Mouse (Mus musculus) liver, adult 2 months (tissue): Measurements from ENCODE around the gene Ak5. TPM values are rescaled to one million over a fixed set of nuclear protein-coding genes. Genes with fewer than 3 reads are reported as not detected.
"Not testable (repeated sequence)": the region's sequence is repeated elsewhere in the genome, so short reads cannot be mapped to it uniquely, and the experiment has no call there.

Experiments used
- DNase-seq: peaks from one replicate; pipeline ENCODE4 v3.0.0-alpha.2; 2011; ENCODE audit warnings: low read depth, low spot score; ENCODE audit errors: extremely low read depth
- H3K27ac ChIP-seq: fragments of 200-500 bp; replicated peaks from 2 replicates; pipeline ENCODE4 v1.5.1; 2012; ENCODE audit warnings: low read depth, mild to moderate bottlenecking, control low read depth, inconsistent platforms, low read length; ENCODE audit not compliant: insufficient read depth
- H3K27me3 ChIP-seq: fragments of 200-500 bp; 2 replicates; pipeline ENCODE4 v1.6.1; 2012; ENCODE audit warnings: mild to moderate bottlenecking, moderate library complexity, low read length, inconsistent platforms; ENCODE audit not compliant: control insufficient read depth, insufficient read depth
- H3K36me3 ChIP-seq: fragments of 200-500 bp; 2 replicates; pipeline ENCODE4 v1.6.1; 2012; ENCODE audit warnings: low read length, inconsistent platforms; ENCODE audit not compliant: control insufficient read depth, insufficient read depth
- H3K4me1 ChIP-seq: fragments of 200-500 bp; 2 replicates; pipeline ENCODE4 v1.6.1; 2011; ENCODE audit warnings: low read length; ENCODE audit not compliant: control insufficient read depth, insufficient read depth
- H3K4me3 ChIP-seq: fragments of 200-500 bp; 2 replicates; pipeline ENCODE4 v1.5.1; 2011; ENCODE audit warnings: low read depth, mild to moderate bottlenecking, control low read depth, low read length, moderate library complexity; ENCODE audit not compliant: insufficient read depth
- H3K79me2 ChIP-seq: fragments of 200-500 bp; 2 replicates; pipeline ENCODE4 v1.6.1; 2012; ENCODE audit warnings: inconsistent platforms, mild to moderate bottlenecking, low read length, moderate library complexity; ENCODE audit not compliant: control insufficient read depth, insufficient read depth
- H3K9ac ChIP-seq: fragments of 200-500 bp; 2 replicates; pipeline ENCODE4 v1.6.1; 2012; ENCODE audit warnings: low read depth, mild to moderate bottlenecking, control low read depth, inconsistent platforms, low read length
- CTCF ChIP-seq: fragments of 200-500 bp; IDR thresholded peaks from 2 replicates; pipeline ENCODE4 v1.5.1; 2011; ENCODE audit warnings: low read depth, low read length, control low read depth
- POLR2A ChIP-seq: fragments of 200-500 bp; IDR thresholded peaks from 2 replicates; pipeline ENCODE4 v1.6.1; 2011; ENCODE audit warnings: low read length, control low read depth; ENCODE audit not compliant: insufficient read depth; ENCODE audit errors: extremely low read depth
- WGBS: fragments of 180-500 bp; shearing (Covaris S2); methylation state at CpG from one replicate; pipeline ENCODE4 v1.1.7; 2018; 5-methylcytosine and 5-hydroxymethylcytosine counted together
- polyA plus RNA-seq: library from polyadenylated mRNA; depleted of rRNA; stranded (reverse); fragments of >200 nt; gene quantifications from 2 replicates; pipeline ENCODE4 v1.2.3, GENCODE M21; 2012
- total RNA-seq: library from RNA; depleted of rRNA; stranded (reverse); fragments of >200 nt; gene quantifications from 2 replicates; pipeline ENCODE4 v1.2.3, GENCODE M21; 2014

Ak5 gene
- total and polyA plus RNA-seq, 2 experiments = not detected

DNA sequence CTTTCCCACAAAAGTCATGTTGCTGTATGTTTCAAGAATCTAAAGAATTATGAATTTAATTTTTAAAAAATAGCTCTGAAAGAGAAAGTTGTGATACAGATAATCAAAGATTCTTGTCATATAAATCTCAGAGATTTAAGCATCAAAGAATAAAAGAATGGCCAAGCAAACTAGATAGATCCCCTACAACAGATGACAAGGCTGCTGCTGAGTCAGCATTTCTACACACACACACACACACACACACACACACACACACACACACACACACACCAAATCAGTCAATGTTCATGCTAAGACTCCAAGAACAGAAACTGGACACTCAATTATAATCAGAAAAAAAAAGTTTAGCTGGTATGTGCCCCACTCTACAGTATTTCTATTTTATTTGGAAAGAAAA lies 85.1 kb downstream of the Ak5 start:
- no peaks in the 10 kb centered on the region for H3K79me2 ChIP-seq
- H3K27ac ChIP-seq = no peak overlapping the region
- no peak overlapping the region for H3K4me3 ChIP-seq
- no peaks in the 10 kb centered on the region for H3K27me3 ChIP-seq
- TF ChIP-seq CTCF (no peak), POLR2A (no peak)
- DNase-seq = no peak
- H3K4me1 ChIP-seq = no peaks in the 10 kb centered on the region
- no peak overlapping the region for H3K9ac ChIP-seq
- no peaks in the 10 kb centered on the region for H3K36me3 ChIP-seq

DNA sequence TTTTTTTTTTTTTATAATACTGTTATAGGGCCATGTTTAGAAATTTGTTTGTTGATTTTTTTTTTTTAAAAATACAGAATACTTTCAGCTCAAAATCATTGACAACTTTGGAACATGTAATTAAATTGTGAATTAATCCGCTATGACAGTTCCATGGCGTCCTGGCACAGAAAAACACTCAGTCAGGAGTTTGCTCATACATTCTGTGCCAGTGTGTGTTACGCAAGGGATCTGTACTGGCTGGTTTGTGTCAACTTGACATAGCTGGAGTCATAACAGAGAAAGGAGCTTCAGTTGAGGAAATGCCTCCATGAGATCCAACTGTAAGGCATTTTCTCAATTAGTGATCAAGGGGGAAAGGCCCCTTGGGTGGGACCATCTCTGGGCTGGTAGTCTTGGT lies 86.3 kb downstream of the Ak5 start:
- not testable (repeated sequence) for H3K4me1 ChIP-seq, H3K9ac ChIP-seq, H3K36me3 ChIP-seq, H3K4me3 ChIP-seq, H3K79me2 ChIP-seq, H3K27ac ChIP-seq, H3K27me3 ChIP-seq
- DNase-seq = peak; percentile 53
- 35% methylated on average over 3 of the region's 3 CpGs for WGBS

DNA sequence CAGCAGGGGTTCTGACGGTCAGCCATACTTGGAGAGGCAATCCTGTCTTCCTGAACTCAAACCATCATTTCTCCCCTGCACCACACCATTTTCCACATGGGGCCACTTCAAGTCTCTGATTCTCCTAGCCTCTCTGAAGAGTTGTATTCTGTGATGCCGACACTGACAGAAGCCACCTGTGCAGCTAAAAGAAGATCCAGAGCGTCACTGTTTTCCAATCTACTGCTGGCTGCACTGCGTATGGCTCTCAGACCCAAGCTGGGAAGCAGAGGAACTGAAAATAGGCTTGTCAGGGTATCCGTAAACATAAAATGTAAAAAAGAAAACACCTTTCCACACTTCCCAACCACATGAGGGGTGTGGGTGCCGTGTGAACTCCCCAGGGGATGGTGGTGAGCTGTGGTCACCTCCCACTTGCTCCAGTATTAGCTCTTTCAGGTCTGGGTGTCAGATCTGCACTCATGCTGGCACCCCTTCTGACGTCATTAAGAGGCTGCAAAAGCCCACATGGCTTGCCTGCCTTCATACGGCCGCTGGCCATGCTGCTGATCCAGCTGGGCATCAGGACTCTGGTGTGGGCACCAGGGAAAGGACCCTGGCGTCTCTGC lies 88.1 kb downstream of the Ak5 start:
- H3K9ac ChIP-seq = no peak overlapping the region

GRCm38 (mm10) chr3:152578282-152579228 lies 89.6 kb downstream of the Ak5 start:
- no peaks in the 10 kb centered on the region for H3K27me3 ChIP-seq
- no peak overlapping the region for H3K9ac ChIP-seq
- 82% methylated on average over 26 of the region's 26 CpGs for whole genome bisulfite sequencing
- no peak overlapping the region for H3K4me3 ChIP-seq
- no peak overlapping the region for H3K27ac ChIP-seq
- H3K4me1 ChIP-seq = no peaks in the 10 kb centered on the region
- no peaks in the 10 kb centered on the region for H3K36me3 ChIP-seq
- no peak for DNase-seq
- no peaks in the 10 kb centered on the region for H3K79me2 ChIP-seq
- TF ChIP-seq CTCF (no peak), POLR2A (no peak)

More for the DNA sequence above, 88.1 kb downstream of the Ak5 start:
- no peak for DNase-seq
- no peaks in the 10 kb centered on the region for H3K4me1 ChIP-seq
- no peak overlapping the region for H3K27ac ChIP-seq
- H3K36me3 ChIP-seq = no peaks in the 10 kb centered on the region
- no peaks in the 10 kb centered on the region for H3K79me2 ChIP-seq
- no peak for TF ChIP-seq CTCF
- no peak for TF ChIP-seq POLR2A
- WGBS = 70% methylated on average over 10 of the region's 10 CpGs
- H3K4me3 ChIP-seq = no peak overlapping the region
- no peaks in the 10 kb centered on the region for H3K27me3 ChIP-seq

DNA sequence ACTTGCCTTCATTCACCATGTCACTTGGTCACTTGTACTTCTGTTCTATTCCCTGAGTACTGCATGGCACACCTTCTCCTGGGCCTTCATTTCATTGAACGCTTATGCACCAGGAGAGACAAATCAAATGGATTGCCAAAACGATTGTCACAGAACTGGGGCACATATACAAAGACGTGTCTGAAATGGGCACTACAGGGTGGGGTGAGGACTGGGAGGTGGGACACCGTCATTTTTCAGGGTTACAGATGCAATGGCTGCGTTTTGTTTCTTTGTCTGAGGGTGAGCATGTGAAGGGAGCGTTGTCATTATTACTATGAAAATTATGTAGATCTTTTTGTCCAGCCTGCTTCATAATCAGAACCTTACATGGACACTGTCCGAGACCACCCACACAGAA lies 90.4 kb downstream of the Ak5 start:
- Histone ChIP-seq H3K79me2 (no peaks in the 10 kb centered on the region), H3K9ac (no peak overlapping the region), H3K4me3 (no peak overlapping the region), H3K27me3 (no peaks in the 10 kb centered on the region), H3K27ac (no peak overlapping the region), H3K36me3 (no peaks in the 10 kb centered on the region), H3K4me1 (no peaks in the 10 kb centered on the region)
- no peak for TF ChIP-seq CTCF
- TF ChIP-seq POLR2A = no peak
- DNase-seq = no peak
- WGBS = 89% methylated on average over 7 of the region's 7 CpGs

DNA sequence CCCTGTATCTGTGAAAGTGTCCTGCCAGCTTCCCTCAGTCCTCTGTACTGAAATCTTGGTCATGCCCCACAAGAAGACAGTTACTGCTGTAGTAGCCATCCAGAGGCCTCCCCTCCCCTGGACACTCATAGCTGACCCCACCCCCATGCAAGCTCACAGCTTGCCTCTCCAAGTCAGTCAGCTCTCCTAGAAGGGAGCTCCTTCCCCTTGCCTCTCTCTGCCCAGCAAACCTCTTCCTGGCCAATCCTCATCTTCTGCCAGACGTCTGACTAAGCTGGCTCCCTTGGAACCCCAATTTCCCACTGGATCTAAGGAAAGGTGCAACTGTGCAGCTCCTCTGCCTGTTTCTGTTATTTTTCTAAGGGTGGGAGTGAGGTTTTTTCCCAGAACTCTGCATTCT lies 90.9 kb downstream of the Ak5 start:
- no peaks in the 10 kb centered on the region for H3K4me1 ChIP-seq
- no peak overlapping the region for H3K27ac ChIP-seq
- no peak for DNase-seq
- WGBS = 52% methylated on average over 1 of the region's 1 CpGs
- TF ChIP-seq CTCF (no peak), POLR2A (no peak)
- H3K9ac ChIP-seq = no peak overlapping the region
- H3K79me2 ChIP-seq = no peaks in the 10 kb centered on the region
- H3K36me3 ChIP-seq = no peaks in the 10 kb centered on the region
- H3K4me3 ChIP-seq = no peak overlapping the region
- no peaks in the 10 kb centered on the region for H3K27me3 ChIP-seq
